Mouse (Mus musculus) embryonic facial prominence, embryonic 12.5 days (tissue): ENCODE measurements around the gene Rab25. TPM values are rescaled to one million over a fixed set of nuclear protein-coding genes. Genes with fewer than 3 reads are reported as not detected.
"Not testable (repeated sequence)": the region's sequence is repeated elsewhere in the genome, so short reads cannot be mapped to it uniquely, and the experiment has no call there.

Source experiments
- ATAC-seq: fragments of 200-750 bp; cut with Nextera tagmentation; 2 replicates; pipeline ENCODE4 v1.8.0; 2017; ENCODE audit not compliant: insufficient number of reproducible peaks, insufficient read depth, low FRiP score, low TSS enrichment
- H3K27ac ChIP-seq: fragments of 300-500 bp; sonication (generic); 2 replicates; pipeline ENCODE4 v1.5.1; 2016; ENCODE audit warnings: mild to moderate bottlenecking
- H3K27me3 ChIP-seq: fragments of 300-500 bp; sonication (generic); 2 replicates; pipeline ENCODE4 v1.6.1; 2016; ENCODE audit warnings: mild to moderate bottlenecking, moderate library complexity
- H3K36me3 ChIP-seq: fragments of 300-500 bp; sonication (generic); 2 replicates; pipeline ENCODE4 v1.6.1; 2016; ENCODE audit warnings: mild to moderate bottlenecking
- H3K4me1 ChIP-seq: fragments of 300-500 bp; sonication (generic); 2 replicates; pipeline ENCODE4 v1.6.1; 2016
- H3K4me2 ChIP-seq: fragments of 300-500 bp; sonication (generic); replicated peaks from 2 replicates; pipeline ENCODE4 v1.6.1; 2016; ENCODE audit warnings: mild to moderate bottlenecking, moderate library complexity
- H3K4me3 ChIP-seq: fragments of 300-500 bp; sonication (generic); 2 replicates; pipeline ENCODE4 v1.5.1; 2016; ENCODE audit warnings: mild to moderate bottlenecking
- H3K9ac ChIP-seq: fragments of 300-500 bp; sonication (generic); 2 replicates; pipeline ENCODE4 v1.6.1; 2016; ENCODE audit warnings: mild to moderate bottlenecking, moderate library complexity
- H3K9me3 ChIP-seq: fragments of 300-500 bp; sonication (generic); 2 replicates; pipeline ENCODE4 v1.6.1; 2016; ENCODE audit warnings: mild to moderate bottlenecking, moderate library complexity
- WGBS: fragments of 180-500 bp; shearing (Covaris S2); methylation state at CpG from one replicate; pipeline ENCODE4 v1.1.7; 2016; 5-methylcytosine and 5-hydroxymethylcytosine counted together
- polyA plus RNA-seq: library from polyadenylated mRNA; unstranded; fragments of >200 nt; fragmentation: Nextera tagmentation; extraction: Ambion mirVana; gene quantifications from 2 replicates; pipeline ENCODE4 v1.2.1, GENCODE M21; 2016

Rab25 gene
- polyA plus RNA-seq: 4.0 and 5.5 TPM in 2 replicates

DNA sequence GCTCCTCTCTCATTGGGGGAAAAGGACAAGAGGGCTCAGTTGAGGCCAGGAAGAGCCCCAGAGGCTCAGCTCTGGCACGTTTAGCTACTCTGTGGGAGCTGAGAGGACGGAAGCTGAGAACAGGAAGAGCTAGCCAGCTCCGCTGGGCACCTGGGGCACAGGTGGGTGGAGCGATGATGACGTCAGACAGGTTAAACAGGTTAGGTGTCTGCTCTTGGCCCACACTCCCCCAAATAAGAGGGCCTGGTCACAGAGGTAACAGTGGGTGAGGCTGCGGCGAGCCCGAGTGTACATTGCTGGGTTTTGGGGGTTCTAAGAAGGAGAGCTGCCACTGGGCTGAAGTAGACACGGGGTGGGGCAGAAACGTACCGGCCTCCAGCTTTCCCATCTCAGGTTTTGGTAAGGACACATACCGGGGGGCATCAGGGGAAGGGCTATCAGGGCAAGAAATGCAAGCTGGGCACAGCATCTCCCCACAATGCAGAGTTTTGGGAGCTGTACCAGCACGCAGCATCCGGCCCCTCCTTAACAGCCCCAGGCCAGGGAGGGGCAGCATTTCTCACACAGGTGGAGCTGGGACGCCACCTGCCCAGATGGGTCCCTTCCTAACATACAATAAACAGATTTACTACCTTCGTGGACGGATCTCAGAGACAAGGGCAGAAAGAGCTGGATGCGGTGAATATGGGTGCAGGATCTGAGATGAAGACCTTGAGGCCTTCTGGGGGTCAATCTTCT, at the start of gene Rab25:
Gene Rab25, minus strand, starts transcription at position 121 of the 738 bp plus-strand sequence.
- Histone ChIP-seq H3K9ac (no peak within 1 kb of the TSS), H3K4me3 (no peak within 1 kb of the TSS), H3K4me1 (peaks cover 11% of the 10 kb centered on the region), H3K9me3 (no peaks in the 10 kb centered on the region), H3K4me2 (peak within 1 kb of the TSS; percentile 29), H3K27ac (no peak within 1 kb of the TSS), H3K36me3 (no peaks in the 10 kb centered on the region), H3K27me3 (no peaks in the 10 kb centered on the region)
- ATAC-seq: no peak
- 41% methylated on average over 18 of the region's 18 CpGs for WGBS

DNA sequence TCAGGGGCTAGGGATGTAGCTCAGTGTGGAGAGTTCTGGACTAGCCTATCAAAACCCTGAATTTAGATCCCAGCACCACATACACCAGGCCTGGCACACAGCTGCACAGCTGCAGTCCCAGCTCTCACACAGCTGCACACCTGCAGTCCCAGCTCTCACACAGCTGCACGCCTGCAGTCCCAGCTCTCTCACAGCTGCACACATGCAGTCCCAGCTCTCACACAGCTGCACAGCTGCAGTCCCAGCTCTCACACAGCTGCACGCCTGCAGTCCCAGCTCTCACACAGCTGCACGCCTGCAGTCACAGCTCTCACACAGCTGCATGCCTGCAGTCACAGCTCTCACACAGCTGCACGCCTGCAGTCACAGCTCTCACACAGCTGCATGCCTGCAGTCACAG, 48.4 kb upstream of the Rab25 start:
- not testable (repeated sequence) for H3K27me3 ChIP-seq, ATAC-seq, H3K4me3 ChIP-seq, H3K9ac ChIP-seq, H3K4me2 ChIP-seq, H3K36me3 ChIP-seq, H3K4me1 ChIP-seq, H3K9me3 ChIP-seq, H3K27ac ChIP-seq
- 73% methylated on average over 4 of the region's 4 CpGs for WGBS

DNA sequence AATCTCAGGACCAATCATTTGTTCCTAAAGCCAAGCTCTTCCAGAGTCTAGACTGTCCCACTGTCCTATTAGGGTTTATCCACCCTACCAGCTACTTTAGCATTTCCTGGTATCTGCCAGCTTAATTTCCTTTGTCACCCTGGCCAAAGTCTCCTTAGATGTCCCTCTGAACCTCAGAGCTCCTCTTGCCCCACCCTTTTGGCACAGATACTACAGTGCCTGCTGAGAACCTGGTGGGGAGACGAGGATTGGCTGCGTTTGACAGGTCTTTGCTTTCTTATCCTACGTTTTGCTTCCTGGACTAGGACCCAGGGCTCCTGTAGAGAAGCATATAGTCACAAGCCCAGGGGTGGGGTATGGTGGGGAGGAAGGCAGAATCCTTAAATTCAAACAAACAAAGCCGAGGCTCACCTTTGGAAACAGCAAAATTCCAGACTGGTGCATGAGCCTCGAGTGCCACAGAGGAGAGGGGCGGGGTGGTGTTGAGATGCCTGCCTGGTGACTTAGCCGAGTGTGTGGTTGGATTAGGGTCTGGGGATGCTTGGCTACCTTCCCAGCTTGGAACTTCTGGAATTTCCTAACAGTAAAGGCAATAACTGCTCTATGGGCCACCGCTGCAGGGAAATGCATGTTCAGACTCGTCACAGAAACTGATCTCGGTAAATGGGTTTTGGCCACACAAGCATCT, 45.9 kb upstream of the Rab25 start:
- no peak overlapping the region for H3K4me3 ChIP-seq
- H3K4me2 ChIP-seq: no peak overlapping the region
- peaks cover 18% of the 10 kb centered on the region for H3K4me1 ChIP-seq
- H3K36me3 ChIP-seq: 0 out of 2 replicates have a peak, but pooled peaks cover 3% of the 10 kb centered on the region
- H3K27me3 ChIP-seq: no peaks in the 10 kb centered on the region
- no peak overlapping the region for H3K9ac ChIP-seq
- 0 out of 2 replicates have a peak, but pooled peaks have one; percentile 23 for ATAC-seq
- H3K27ac ChIP-seq: no peak overlapping the region
- WGBS: 61% methylated on average over 10 of the region's 10 CpGs
- H3K9me3 ChIP-seq: no peaks in the 10 kb centered on the region

DNA sequence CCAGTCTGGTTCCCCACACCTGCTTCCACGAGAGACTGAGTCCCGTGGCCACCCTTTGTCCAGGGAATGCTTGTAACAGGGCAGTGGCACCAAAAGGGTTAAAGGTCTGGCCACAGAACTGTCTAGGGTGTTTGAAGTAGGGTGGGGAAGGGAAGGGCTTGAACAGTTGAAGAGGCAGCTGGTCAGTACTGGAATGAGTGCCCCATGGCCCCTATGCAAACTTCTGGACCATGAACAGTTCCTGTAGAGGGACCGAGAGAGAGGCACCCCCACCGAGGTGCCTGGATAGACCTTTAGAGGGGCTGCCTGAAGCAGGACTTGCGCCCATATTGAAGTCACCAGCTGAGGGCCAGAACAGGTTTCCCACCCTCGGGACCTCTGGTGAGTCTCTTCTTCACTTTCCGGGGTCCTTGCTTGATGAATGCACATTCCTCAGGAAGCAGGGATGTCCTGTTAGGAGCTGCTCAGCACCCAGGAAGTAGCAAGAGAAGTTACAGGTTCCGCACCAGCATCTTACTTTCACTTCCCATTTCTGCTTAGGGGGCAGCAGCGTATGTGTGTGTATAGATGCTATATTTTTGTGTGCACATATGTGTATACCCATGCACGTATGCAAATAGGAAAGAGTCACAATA, 45.0 kb upstream of the Rab25 start:
- WGBS: 67% methylated on average over 10 of the region's 10 CpGs
- no peak for ATAC-seq

DNA sequence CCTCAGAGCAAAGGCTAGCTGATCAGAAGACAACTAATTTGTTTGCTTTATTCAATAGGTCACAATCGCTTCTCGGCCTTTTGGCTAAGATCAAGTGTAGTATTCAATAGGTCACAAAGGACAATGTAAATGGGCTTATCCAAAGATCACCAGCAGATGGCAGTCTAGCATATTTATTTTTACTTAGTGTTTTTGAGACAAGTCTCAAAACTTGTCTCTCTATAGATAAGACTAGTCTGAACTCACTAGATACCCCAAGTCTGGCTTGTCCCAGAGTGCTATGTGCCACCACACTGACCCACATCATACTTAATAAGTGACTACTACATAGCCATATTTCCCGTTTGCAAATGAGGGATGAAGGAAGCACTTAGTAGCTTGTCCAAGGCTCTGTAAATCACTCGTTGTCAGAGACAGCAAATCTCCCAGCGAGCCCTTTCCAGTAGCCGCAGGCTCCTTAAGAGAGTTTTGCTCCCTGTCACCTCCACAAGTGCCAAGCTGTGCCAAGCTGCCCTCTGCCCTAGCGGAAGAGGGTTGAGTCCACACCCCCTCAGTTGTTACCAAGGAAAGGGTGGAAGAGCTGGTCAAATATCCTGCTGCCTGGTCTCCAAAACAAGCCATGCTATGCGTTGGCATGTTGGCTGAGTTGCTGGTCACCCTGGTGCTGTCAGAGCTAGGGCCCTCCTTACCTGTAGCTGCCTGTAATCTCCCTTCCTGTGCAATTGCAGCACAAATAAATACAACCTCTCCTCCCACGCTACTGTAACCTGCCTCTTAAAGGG, 44.0 kb upstream of the Rab25 start:
- H3K27ac ChIP-seq: no peak overlapping the region
- no peak overlapping the region for H3K4me2 ChIP-seq
- no peak for ATAC-seq
- no peaks in the 10 kb centered on the region for H3K9me3 ChIP-seq
- H3K4me3 ChIP-seq: no peak overlapping the region
- peaks cover 19% of the 10 kb centered on the region for H3K36me3 ChIP-seq
- WGBS: 32% methylated on average over 9 of the region's 9 CpGs
- H3K9ac ChIP-seq: no peak overlapping the region
- peaks cover 18% of the 10 kb centered on the region for H3K4me1 ChIP-seq
- H3K27me3 ChIP-seq: no peaks in the 10 kb centered on the region

More for the DNA sequence above, 45.0 kb upstream of the Rab25 start:
- H3K27me3 ChIP-seq: no peaks in the 10 kb centered on the region
- no peaks in the 10 kb centered on the region for H3K9me3 ChIP-seq
- no peak overlapping the region for H3K9ac ChIP-seq
- peaks cover 18% of the 10 kb centered on the region for H3K4me1 ChIP-seq
- H3K4me2 ChIP-seq: no peak overlapping the region
- H3K36me3 ChIP-seq: peaks cover 10% of the 10 kb centered on the region
- H3K27ac ChIP-seq: no peak overlapping the region
- no peak overlapping the region for H3K4me3 ChIP-seq

DNA sequence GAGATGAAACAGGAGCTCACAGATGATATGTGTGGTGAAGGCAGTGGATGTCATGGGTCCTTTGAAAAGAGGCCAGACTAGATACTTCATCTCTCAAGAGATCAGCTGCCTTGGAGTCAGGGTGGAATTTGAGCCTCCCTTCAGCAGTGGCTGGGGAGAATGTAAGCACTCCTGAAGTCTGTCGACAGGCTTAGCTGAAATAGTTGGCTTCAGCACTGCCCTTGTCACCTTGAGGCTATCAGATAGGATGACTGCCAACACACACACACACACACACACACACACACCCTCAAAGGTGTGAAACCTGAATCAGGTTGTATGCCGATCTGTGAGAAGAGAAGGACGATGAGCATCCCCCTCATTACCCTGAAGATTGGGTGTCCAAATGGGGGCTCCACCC, 42.9 kb upstream of the Rab25 start:
- Histone ChIP-seq H3K9ac (no peak overlapping the region; the same call in 1 of the 2 replicates), H3K27ac (0 out of 2 replicates have a peak overlapping the region, but pooled peaks have one; percentile 72), H3K4me3 (no peak overlapping the region), H3K27me3 (no peaks in the 10 kb centered on the region), H3K4me2 (no peak overlapping the region), H3K4me1 (peaks cover 18% of the 10 kb centered on the region), H3K9me3 (no peaks in the 10 kb centered on the region), H3K36me3 (peaks cover 29% of the 10 kb centered on the region)
- no peak for ATAC-seq
- WGBS: 23% methylated on average over 3 of the region's 3 CpGs

DNA sequence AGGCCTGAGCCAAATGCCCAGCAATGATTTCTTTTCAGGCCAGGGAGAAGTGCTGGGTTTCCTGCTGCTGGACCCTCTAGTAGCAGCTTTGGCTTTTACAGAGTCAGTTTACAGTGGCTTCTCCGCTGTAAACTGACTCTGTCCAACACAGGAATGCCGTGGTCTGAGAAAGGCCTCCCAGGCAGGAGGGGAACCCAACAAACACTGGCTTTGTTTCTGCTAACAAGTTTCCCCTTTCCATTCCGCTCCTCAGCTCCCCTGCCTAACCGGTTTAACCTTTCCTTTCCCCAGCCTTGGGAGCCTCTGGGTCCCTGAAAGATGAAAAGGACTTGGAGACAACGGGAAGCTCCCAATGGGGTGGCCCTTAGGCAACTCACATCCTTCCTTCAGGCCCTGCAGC, 42.1 kb upstream of the Rab25 start:
- H3K4me2 ChIP-seq: no peak overlapping the region
- no peaks in the 10 kb centered on the region for H3K9me3 ChIP-seq
- no peak for ATAC-seq
- H3K27me3 ChIP-seq: no peaks in the 10 kb centered on the region
- 7% methylated on average over 5 of the region's 5 CpGs for WGBS
- peak overlapping the region; percentile 8; the same call in 1 of the 2 replicates for H3K4me3 ChIP-seq
- H3K4me1 ChIP-seq: peaks cover 18% of the 10 kb centered on the region
- H3K9ac ChIP-seq: no peak overlapping the region
- peaks cover 37% of the 10 kb centered on the region for H3K36me3 ChIP-seq
- H3K27ac ChIP-seq: peak overlapping the region; percentile 72; the same call in 1 of the 2 replicates

DNA sequence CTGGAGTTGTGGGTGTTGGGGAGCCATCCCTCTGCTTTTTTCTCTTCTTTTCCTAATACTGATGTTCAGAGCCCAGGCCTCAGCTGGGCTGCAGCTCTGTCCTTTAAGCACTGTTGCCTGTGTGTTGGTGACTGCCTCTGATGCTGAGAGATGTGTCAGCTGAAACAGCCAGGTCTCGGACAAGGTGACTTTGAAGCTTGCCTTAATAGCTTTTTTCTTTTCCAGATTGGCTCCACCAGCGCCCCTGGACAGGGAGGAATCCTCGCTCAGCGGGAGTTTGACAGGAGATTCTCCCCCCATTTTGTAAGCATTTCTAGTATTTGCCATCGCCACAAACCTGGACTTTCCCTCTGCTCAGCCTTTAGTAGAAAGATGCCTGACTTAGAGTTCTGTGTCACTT, 38.5 kb upstream of the Rab25 start:
- H3K4me1 ChIP-seq: peaks cover 16% of the 10 kb centered on the region
- H3K4me3 ChIP-seq: no peak overlapping the region
- 89% methylated on average over 5 of the region's 5 CpGs for WGBS
- H3K9me3 ChIP-seq: no peaks in the 10 kb centered on the region
- no peak overlapping the region for H3K27ac ChIP-seq
- no peak for ATAC-seq
- no peak overlapping the region for H3K4me2 ChIP-seq
- H3K9ac ChIP-seq: no peak overlapping the region
- H3K36me3 ChIP-seq: peaks cover 67% of the 10 kb centered on the region
- H3K27me3 ChIP-seq: no peaks in the 10 kb centered on the region

DNA sequence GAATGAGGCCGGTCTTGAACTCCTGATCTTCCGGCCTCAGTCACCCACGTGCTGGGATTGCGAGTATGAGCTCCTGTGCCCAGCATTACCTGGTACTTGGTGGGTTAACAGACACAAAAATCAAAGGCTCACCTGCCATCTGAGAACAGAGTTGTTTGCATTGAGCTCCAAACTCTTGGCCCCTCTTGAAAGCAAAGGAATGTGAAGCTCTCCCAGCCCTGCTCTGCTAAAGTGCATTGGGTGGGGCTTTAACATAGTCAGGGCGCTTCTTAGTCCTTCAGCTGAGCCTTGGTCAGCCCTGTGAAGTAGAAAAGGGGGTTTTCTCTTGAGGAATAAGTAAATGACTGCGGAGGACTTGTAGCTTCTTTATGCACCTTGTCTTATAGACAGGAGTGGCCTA, 37.7 kb upstream of the Rab25 start:
- Histone ChIP-seq H3K9me3 (no peaks in the 10 kb centered on the region), H3K4me1 (peaks cover 8% of the 10 kb centered on the region), H3K36me3 (peaks cover 67% of the 10 kb centered on the region), H3K27me3 (no peaks in the 10 kb centered on the region), H3K27ac (no peak overlapping the region), H3K4me3 (no peak overlapping the region), H3K4me2 (no peak overlapping the region), H3K9ac (no peak overlapping the region)
- ATAC-seq: no peak
- WGBS: 95% methylated on average over 6 of the region's 6 CpGs

DNA sequence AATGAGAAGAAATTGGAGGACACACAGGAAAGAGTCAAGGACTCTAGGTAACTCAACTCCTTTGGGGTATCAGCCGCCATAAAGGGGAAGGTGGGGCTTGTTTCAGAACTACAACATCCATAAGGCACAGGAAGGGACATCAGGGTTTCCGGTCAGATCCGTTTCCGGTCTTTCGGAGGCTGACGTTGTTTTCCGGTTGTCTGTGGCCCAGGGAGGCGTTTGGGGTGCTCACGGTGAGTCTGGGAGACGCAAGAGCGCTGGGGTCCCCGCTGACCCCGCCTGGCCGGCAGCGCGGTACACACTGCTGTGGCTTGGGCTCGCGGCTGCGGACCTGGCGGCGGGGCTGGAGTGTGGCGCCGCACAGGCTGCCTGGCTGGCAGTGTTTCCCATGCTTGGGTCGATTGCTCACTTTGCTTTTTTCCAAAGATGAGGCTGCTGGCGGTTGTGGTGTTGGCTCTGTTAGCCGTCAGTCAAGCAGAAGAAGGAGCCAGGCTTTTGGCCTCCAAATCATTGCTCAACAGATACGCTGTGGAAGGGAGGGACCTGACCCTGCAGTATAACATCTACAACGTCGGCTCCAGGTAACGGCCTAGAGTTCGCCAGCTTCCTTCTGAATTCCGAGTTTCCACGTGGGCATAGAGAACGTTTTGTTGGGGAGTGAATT, 31.5 kb upstream of the Rab25 start:
- Histone ChIP-seq H3K9me3 (no peaks in the 10 kb centered on the region), H3K9ac (peak overlapping the region; percentile 88), H3K36me3 (peaks cover 30% of the 10 kb centered on the region), H3K4me2 (peak overlapping the region; percentile 82), H3K4me3 (peak overlapping the region; percentile 93), H3K4me1 (peaks cover 7% of the 10 kb centered on the region), H3K27me3 (no peaks in the 10 kb centered on the region), H3K27ac (no peak overlapping the region)
- peak; percentile 59; the same call in 1 of the 2 replicates for ATAC-seq
- WGBS: under 1% methylated on average over 34 of the region's 34 CpGs
